In the genomic region with DNA sequence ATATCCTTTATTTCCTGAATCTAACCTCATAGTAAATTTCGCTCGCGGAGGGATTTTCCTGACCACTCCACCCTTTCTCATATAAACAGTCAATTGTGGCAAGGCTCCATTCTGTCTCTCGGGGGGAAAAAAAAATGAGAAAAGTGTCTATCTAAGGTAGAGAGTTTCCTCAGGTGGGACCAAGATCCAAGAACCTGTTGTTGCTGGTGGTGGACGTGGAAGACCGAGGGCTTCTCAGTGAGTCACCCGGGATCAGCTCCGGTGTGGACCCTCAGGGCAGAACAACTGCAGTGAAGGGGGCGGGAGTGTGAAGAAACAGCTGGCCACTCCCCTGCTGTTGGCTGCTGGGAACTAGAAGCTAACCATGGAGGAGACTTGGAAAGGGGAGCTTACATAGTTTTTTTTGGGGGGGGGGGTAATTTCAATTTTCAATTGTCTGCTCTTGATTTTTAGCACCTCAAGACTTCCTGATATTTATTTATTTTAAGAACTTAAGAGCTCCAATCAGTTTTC, we compare ENCODE assay signal across 8 mouse cellular contexts. TPM values are rescaled to one million over a fixed set of nuclear protein-coding genes. Genes with fewer than 3 reads are reported as not detected.
DNase-seq lines count a peak whose midpoint lies in the region; ATAC-seq lines count a peak whose summit lies in the region.

No protein-coding gene starts in this region.

- under 1% methylated on average over 9 of the region's 9 CpGs for WGBS in hindbrain, embryonic 12.5 days
- 1% methylated on average over 9 of the region's 9 CpGs for WGBS in midbrain, embryonic 13.5 days

- H3K9me3 ChIP-seq in hindbrain, embryonic 12.5 days (replicated peaks) = no peaks in the 10 kb centered on the region
- no peaks in the 10 kb centered on the region for H3K9me3 ChIP-seq in midbrain, embryonic 13.5 days

- H3K4me2 ChIP-seq in hindbrain, embryonic 12.5 days (replicated peaks) = peak overlapping the region; percentile 72
- H3K4me2 ChIP-seq in midbrain, embryonic 13.5 days (replicated peaks) = peak overlapping the region; percentile 81

- 0 out of 2 replicates have a peak overlapping the region, but pooled peaks have one; percentile 35 for H3K27ac ChIP-seq in hindbrain, embryonic 12.5 days
- peak overlapping the region; percentile 53 for H3K27ac ChIP-seq in midbrain, embryonic 13.5 days

- no peaks in the 10 kb centered on the region for H3K36me3 ChIP-seq in hindbrain, embryonic 12.5 days
- no peaks in the 10 kb centered on the region for H3K36me3 ChIP-seq in midbrain, embryonic 13.5 days

- peaks cover 16% of the 10 kb centered on the region; the same call in 1 of the 2 replicates for H3K4me1 ChIP-seq in hindbrain, embryonic 12.5 days
- peaks cover 21% of the 10 kb centered on the region for H3K4me1 ChIP-seq in midbrain, embryonic 13.5 days (replicated peaks)

- H3K9ac ChIP-seq in hindbrain, embryonic 12.5 days = peak overlapping the region; percentile 49
- peak overlapping the region; percentile 58 for H3K9ac ChIP-seq in midbrain, embryonic 13.5 days (replicated peaks)

- peak overlapping the region; percentile 39 for H3K4me3 ChIP-seq in hindbrain, embryonic 12.5 days
- H3K4me3 ChIP-seq in midbrain, embryonic 13.5 days (replicated peaks) = peak overlapping the region; percentile 47

- no peak for ATAC-seq in cerebellum, adult (ENCODE audit: insufficient number of reproducible peaks, low FRiP score, low TSS enrichment)
- ATAC-seq in hindbrain, embryonic 12.5 days (ENCODE audit: low FRiP score) = peak; percentile 74
- ATAC-seq in midbrain, embryonic 13.5 days = peak; percentile 69

- H3K27me3 ChIP-seq in hindbrain, embryonic 12.5 days = no peaks in the 10 kb centered on the region; the same call in 1 of the 2 replicates
- peaks cover 3% of the 10 kb centered on the region; the same call in 1 of the 2 replicates for H3K27me3 ChIP-seq in midbrain, embryonic 13.5 days

- DNase-seq in cerebellum, postnatal 14 days = peak; percentile 1 to 2
- peak; percentile 4 to 10 for DNase-seq in urinary bladder, postnatal 36 days (ENCODE audit: low spot score in 2 of 2)
- DNase-seq in urinary bladder, adult 18-20 months (ENCODE audit: low spot score in 2 of 2) = no peak
- no peak for DNase-seq in cerebellum, adult 8-10 months
- DNase-seq in thymus, postnatal 0 days (ENCODE audit: low spot score) = no peak

RNA-seq across cellular contexts. Expression of a gene that starts 0.8 kb away (rescaled TPM):
- 30.6 and 34.7 TPM in 2 replicates for polyA plus RNA-seq in hindbrain, embryonic 12.5 days (2016; fragmentation: Nextera tagmentation; extraction: Ambion mirVana)
- polyA plus RNA-seq in midbrain, embryonic 13.5 days (2015; fragmentation: Nextera tagmentation; extraction: Ambion mirVana) = 59.7 and 66.7 TPM in 2 replicates
- 0.98 and 1.3 TPM in 2 replicates for polyA plus RNA-seq in thymus, postnatal 0 days (2015; fragmentation: Nextera tagmentation; extraction: Ambion mirVana)

RNA-seq across cellular contexts. Expression of a gene that starts 7.1 kb away (rescaled TPM):
- polyA plus RNA-seq in hindbrain, embryonic 12.5 days (2016; fragmentation: Nextera tagmentation; extraction: Ambion mirVana) = not detected in 2 replicates
- not detected in 2 replicates for polyA plus RNA-seq in midbrain, embryonic 13.5 days (2015; fragmentation: Nextera tagmentation; extraction: Ambion mirVana)
- polyA plus RNA-seq in thymus, postnatal 0 days (2015; fragmentation: Nextera tagmentation; extraction: Ambion mirVana) = not detected in 2 replicates

RNA-seq across cellular contexts. Expression of a gene that starts 17.8 kb away (rescaled TPM):
- polyA plus RNA-seq in hindbrain, embryonic 12.5 days (2016; fragmentation: Nextera tagmentation; extraction: Ambion mirVana) = not detected in 2 replicates
- polyA plus RNA-seq in midbrain, embryonic 13.5 days (2015; fragmentation: Nextera tagmentation; extraction: Ambion mirVana) = not detected in 2 replicates
- not detected in 2 replicates for polyA plus RNA-seq in thymus, postnatal 0 days (2015; fragmentation: Nextera tagmentation; extraction: Ambion mirVana)

RNA-seq across cellular contexts. Expression of a gene that starts 28.0 kb away (rescaled TPM):
- not detected in 2 replicates for polyA plus RNA-seq in hindbrain, embryonic 12.5 days (2016; fragmentation: Nextera tagmentation; extraction: Ambion mirVana)
- polyA plus RNA-seq in midbrain, embryonic 13.5 days (2015; fragmentation: Nextera tagmentation; extraction: Ambion mirVana) = not detected in 2 replicates
- polyA plus RNA-seq in thymus, postnatal 0 days (2015; fragmentation: Nextera tagmentation; extraction: Ambion mirVana) = not detected in 2 replicates

RNA-seq across cellular contexts. Expression of a gene that starts 41.5 kb away (rescaled TPM):
- polyA plus RNA-seq in hindbrain, embryonic 12.5 days (2016; fragmentation: Nextera tagmentation; extraction: Ambion mirVana) = not detected in 2 replicates
- polyA plus RNA-seq in midbrain, embryonic 13.5 days (2015; fragmentation: Nextera tagmentation; extraction: Ambion mirVana) = not detected in 2 replicates
- polyA plus RNA-seq in thymus, postnatal 0 days (2015; fragmentation: Nextera tagmentation; extraction: Ambion mirVana) = not detected in 2 replicates

Comparison
In these comparisons a context has a peak if more than half of its experiments do, and no peak if none do; other contexts are left out.
1. DNase-seq: peak in cerebellum, postnatal 14 days (2 of 2) and urinary bladder, postnatal 36 days (2 of 2); none in urinary bladder, adult 18-20 months (0 of 2), cerebellum, adult 8-10 months (single experiment) and thymus, postnatal 0 days (single experiment).
2. RNA of a gene that starts 0.8 kb away (polyA plus RNA-seq): 59.7 to 66.7 TPM in midbrain, embryonic 13.5 days and 30.6 to 34.7 TPM in hindbrain, embryonic 12.5 days; 0.98 to 1.3 TPM in thymus, postnatal 0 days; every median in the first group is over 10 times any median in the second.